Mouse (Mus musculus) common myeloid progenitor, adult 5-6 weeks (primary cell): ENCODE data around the gene Mpnd. TPM values are rescaled to one million over a fixed set of nuclear protein-coding genes. Genes with fewer than 3 reads are reported as not detected.

ENCODE experiments used
- total RNA-seq: library from RNA; stranded (forward); fragments of 200-1000, 187-1606 nt; gene quantifications from 2 replicates; pipeline ENCODE4 v1.2.3, GENCODE M21; 2017

The Mpnd gene
- total RNA-seq, 1 experiment from 2014 or later, result 70.7 TPM

Other genes with a start within 250 kb of the Mpnd start
- gene Zfp119a, start 126.8 kb upstream of the Mpnd start, total RNA-seq, result 7.2 and 10.3 TPM in 2 replicates
- gene Zfp959, start 113.6 kb upstream of the Mpnd start, total RNA-seq, result 13.5 and 22.5 TPM in 2 replicates
- 3.2 and 3.4 TPM in 2 replicates for gene Zfp119b, start 56.2 kb upstream of the Mpnd start, total RNA-seq
- 7.8 and 9.0 TPM in 2 replicates for gene Ebi3, start 53.1 kb upstream of the Mpnd start, total RNA-seq
- gene Yju2, start 46.6 kb upstream of the Mpnd start, total RNA-seq, result 23.9 and 28.4 TPM in 2 replicates
- not detected in 2 replicates for gene Shd, start 35.2 kb upstream of the Mpnd start, total RNA-seq
- not detected in 2 replicates for gene Fsd1, start 19.2 kb upstream of the Mpnd start, total RNA-seq
- gene Stap2, start 127 bp upstream of the Mpnd start, total RNA-seq, result 0.53 TPM in 1 of 2 replicates, not detected in the other
- 27.9 and 30.1 TPM in 2 replicates for gene Sh3gl1, start 30.9 kb downstream of the Mpnd start, total RNA-seq
- 33.6 and 35.6 TPM in 2 replicates for gene Chaf1a, start 34.7 kb downstream of the Mpnd start, total RNA-seq
- gene Ubxn6, start 69.3 kb downstream of the Mpnd start, total RNA-seq, result 20.0 and 28.2 TPM in 2 replicates
- 70.4 and 79.9 TPM in 2 replicates for gene Hdgfl2, start 73.9 kb downstream of the Mpnd start, total RNA-seq
- not detected in 2 replicates for gene Plin4, start 104.1 kb downstream of the Mpnd start, total RNA-seq
- gene Plin5, start 111.9 kb downstream of the Mpnd start, total RNA-seq, result not detected in 2 replicates
- gene Lrg1, start 116.3 kb downstream of the Mpnd start, total RNA-seq, result 0.14 TPM in 1 of 2 replicates, not detected in the other
- gene Sema6b, start 134.6 kb downstream of the Mpnd start, total RNA-seq, result 2.8 TPM in 2 replicates
- 3.2 and 3.7 TPM in 2 replicates for gene Tnfaip8l1, start 156.8 kb downstream of the Mpnd start, total RNA-seq
- 28.4 and 33.3 TPM in 2 replicates for gene Mydgf, start 178.2 kb downstream of the Mpnd start, total RNA-seq
- 13.8 and 14.1 TPM in 2 replicates for gene Dpp9, start 213.2 kb downstream of the Mpnd start, total RNA-seq